Mouse (Mus musculus) lung, postnatal 0 days (tissue): ENCODE data around the gene Jmjd1c.

Experiments used
- CTCF ChIP-seq: IDR thresholded peaks from 2 replicates; pipeline ENCODE4 v1.5.1; 2016; ENCODE audit warnings: antibody characterized with exemption, mild to moderate bottlenecking
- EP300 ChIP-seq: IDR thresholded peaks from 2 replicates; pipeline ENCODE4 v1.6.1; 2016; ENCODE audit warnings: antibody characterized with exemption, mild to moderate bottlenecking, control low read depth

DNA sequence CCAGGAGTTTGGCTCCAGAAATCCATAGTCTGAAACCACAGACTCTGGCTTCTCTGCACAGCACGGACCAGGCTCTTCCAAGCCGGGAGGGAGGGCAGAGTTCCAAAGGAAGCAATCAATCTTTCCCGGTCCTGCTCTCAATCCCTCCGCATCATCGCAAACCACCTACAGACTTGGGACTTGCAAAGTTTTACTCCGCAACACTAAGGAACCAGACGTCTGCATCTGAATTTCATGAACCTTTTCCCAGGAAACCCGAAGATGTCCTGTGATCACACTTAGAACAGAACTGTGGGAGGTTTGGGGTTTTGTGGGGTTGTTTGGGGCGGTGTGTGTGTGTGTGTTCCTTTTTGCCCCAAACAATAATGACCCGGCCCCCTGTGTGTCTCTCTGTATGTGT, 188.4 kb downstream of the Jmjd1c start:
- TF ChIP-seq CTCF (no peak), EP300 (no peak)
